In genomic region chr6:85336944-85337343, GRCm38 (mm10) we compare ENCODE assay signal across 20 mouse cellular contexts. TPM values are rescaled to one million over a fixed set of nuclear protein-coding genes. Genes with fewer than 3 reads are reported as not detected.
A peak's percentile ranks its signal among the peaks of the same experiment; 100 is the strongest.
DNase-seq lines count a peak whose midpoint lies in the region; ATAC-seq lines count a peak whose summit lies in the region.
"Had no signal": no experiment of that assay in that cellular context is flagged by ENCODE, and none has a peak within 500 bp of the region (broad histone marks: within the 10 kb centered on the region; RNA-seq: fewer than 3 reads in every experiment).

No protein-coding gene starts in this region.

- peak; percentile 42 for DNase-seq in cerebellum, adult 9-10 months
- no peak for DNase-seq in cerebellum, adult 11-12 months
- peak; percentile 69 for DNase-seq in layer of hippocampus, adult 9-11 months
- no peak for DNase-seq in layer of hippocampus, postnatal 25 days (ENCODE audit: extremely low spot score in 1 of 2, low spot score in 1 of 2)
- DNase-seq in 3T3-L1 (ENCODE audit: low read depth, low spot score) = peak; percentile 68
- DNase-seq in brain, adult 2 months (ENCODE audit: low read depth, low spot score) = peak; percentile 86
- DNase-seq: cerebellum, postnatal 36 days; gastrocnemius, postnatal 36 days; heart, adult 2 months; heart, postnatal 14 days; kidney, postnatal 36 days; liver; lung, postnatal 4 days; midbrain, embryonic 14.5 days; retina, postnatal 1 day; spleen, adult 18-20 months had no signal

- no peak for ATAC-seq in CD4-positive, CD25-positive, alpha-beta regulatory T cell, adult 4 months
- ATAC-seq: forebrain, embryonic 13.5 days; hindbrain, postnatal 0 days; intestine, embryonic 16.5 days had no signal

RNA-seq across cellular contexts. Expression of gene Sfxn5, which starts 3.7 kb away (rescaled TPM):
- total RNA-seq in layer of hippocampus, postnatal 25 days (2021) = 100 to 1,000 TPM; 168 to 177 TPM
- 1 to 10 TPM; 2.9 to 3.1 TPM for polyA plus RNA-seq in CD4-positive, CD25-positive, alpha-beta regulatory T cell, adult 4 months (2017; shearing (Covaris generic))

RNA-seq across cellular contexts. Expression of gene Rab11fip5, which starts 37.5 kb away (rescaled TPM):
- 10 to 100 TPM; 53.8 to 55.3 TPM for total RNA-seq in layer of hippocampus, postnatal 25 days (2021)
- polyA plus RNA-seq in CD4-positive, CD25-positive, alpha-beta regulatory T cell, adult 4 months (2017; shearing (Covaris generic)) = under 1 TPM; 0.14 to 0.42 TPM

Comparison
In these comparisons a context has a peak if more than half of its experiments do, and no peak if none do; other contexts are left out.
1. DNase-seq: peak in cerebellum, adult 9-10 months (single experiment), layer of hippocampus, adult 9-11 months (single experiment), 3T3-L1 (single experiment) and brain, adult 2 months (single experiment); none in cerebellum, adult 11-12 months (single experiment) and layer of hippocampus, postnatal 25 days (0 of 2).